Mouse (Mus musculus): ENCODE results near the gene Dscaml1. TPM values are rescaled to one million over a fixed set of nuclear protein-coding genes. Genes with fewer than 3 reads are reported as not detected.
A peak's percentile ranks its signal among the peaks of the same experiment; 100 is the strongest.

Gene Dscaml1
- polyA plus RNA-seq, 1 experiment from 2014 or later, result 8.4 TPM

- ATAC-seq, result no peak
- no peak overlapping the region for H3K4me3 ChIP-seq (replicated peaks)
- no peaks in the 10 kb centered on the region for H3K9me3 ChIP-seq
- no peak overlapping the region for H3K27ac ChIP-seq
- no peak overlapping the region for H3K9ac ChIP-seq (replicated peaks)
- H3K4me2 ChIP-seq (replicated peaks), result no peak overlapping the region
- H3K27me3 ChIP-seq, result 0 out of 2 replicates have a peak, but pooled peaks cover 2% of the 10 kb centered on the region
- 54% methylated on average over 1 of the region's 1 CpGs for WGBS
- peaks cover 32% of the 10 kb centered on the region for H3K36me3 ChIP-seq
- H3K4me1 ChIP-seq (replicated peaks), result no peaks in the 10 kb centered on the region
Observed at GRCm38 (mm10) chr9:45398336-45398735, 28.1 kb upstream of the Dscaml1 start.

GRCm38 (mm10) chr9:45399434-45399833 lies 27.0 kb upstream of the Dscaml1 start, which contains the start of gene Fxyd2:
Fxyd2 (plus strand) TSS chr9:45399669.
- no peaks in the 10 kb centered on the region for H3K9me3 ChIP-seq
- H3K4me1 ChIP-seq (replicated peaks), result no peaks in the 10 kb centered on the region
- H3K27me3 ChIP-seq, result 0 out of 2 replicates have a peak, but pooled peaks cover 2% of the 10 kb centered on the region
- ATAC-seq, result no peak
- no peak within 1 kb of the TSS for H3K9ac ChIP-seq (replicated peaks)
- H3K27ac ChIP-seq, result no peak within 1 kb of the TSS
- no peak within 1 kb of the TSS for H3K4me2 ChIP-seq (replicated peaks)
- H3K4me3 ChIP-seq (replicated peaks), result no peak within 1 kb of the TSS
- 77% methylated on average over 4 of the region's 4 CpGs for WGBS
- peaks cover 21% of the 10 kb centered on the region for H3K36me3 ChIP-seq

- no peak overlapping the region for H3K27ac ChIP-seq
- H3K4me3 ChIP-seq (replicated peaks), result no peak overlapping the region
- H3K4me2 ChIP-seq (replicated peaks), result no peak overlapping the region
- no peaks in the 10 kb centered on the region for H3K36me3 ChIP-seq
- no peak for ATAC-seq
- no peaks in the 10 kb centered on the region for H3K9me3 ChIP-seq
- no peaks in the 10 kb centered on the region for H3K4me1 ChIP-seq (replicated peaks)
- 0 out of 2 replicates have a peak, but pooled peaks cover 2% of the 10 kb centered on the region for H3K27me3 ChIP-seq
- H3K9ac ChIP-seq (replicated peaks), result no peak overlapping the region
- WGBS, result 49% methylated on average over 4 of the region's 4 CpGs
Observed at GRCm38 (mm10) chr9:45401851-45402250, 24.6 kb upstream of the Dscaml1 start.

GRCm38 (mm10) chr9:45402957-45403356 lies 23.5 kb upstream of the Dscaml1 start:
- Histone ChIP-seq H3K9ac (replicated peaks) (no peak overlapping the region), H3K9me3 (no peaks in the 10 kb centered on the region), H3K4me3 (replicated peaks) (no peak overlapping the region), H3K4me2 (replicated peaks) (no peak overlapping the region), H3K36me3 (no peaks in the 10 kb centered on the region), H3K4me1 (replicated peaks) (peaks cover 3% of the 10 kb centered on the region), H3K27ac (no peak overlapping the region), H3K27me3 (0 out of 2 replicates have a peak, but pooled peaks cover 2% of the 10 kb centered on the region)
- 50% methylated on average over 2 of the region's 2 CpGs for WGBS
- no peak for ATAC-seq

GRCm38 (mm10) chr9:45405694-45406093 lies 20.7 kb upstream of the Dscaml1 start:
- H3K4me1 ChIP-seq (replicated peaks), result peaks cover 9% of the 10 kb centered on the region
- H3K9me3 ChIP-seq, result no peaks in the 10 kb centered on the region
- H3K27ac ChIP-seq, result no peak overlapping the region
- no peak overlapping the region for H3K9ac ChIP-seq (replicated peaks)
- WGBS, result 81% methylated on average over 5 of the region's 5 CpGs
- no peak overlapping the region for H3K4me3 ChIP-seq (replicated peaks)
- no peaks in the 10 kb centered on the region for H3K36me3 ChIP-seq
- H3K27me3 ChIP-seq, result peaks cover 9% of the 10 kb centered on the region; the same call in 1 of the 2 replicates
- no peak overlapping the region for H3K4me2 ChIP-seq (replicated peaks)
- ATAC-seq, result no peak

- ATAC-seq, result no peak
- no peak overlapping the region for H3K9ac ChIP-seq (replicated peaks)
Observed at GRCm38 (mm10) chr9:45406808-45407207, 19.6 kb upstream of the Dscaml1 start.

GRCm38 (mm10) chr9:45407706-45408675 lies 18.4 kb upstream of the Dscaml1 start:
- peak overlapping the region; percentile 31 for H3K4me3 ChIP-seq (replicated peaks)
- H3K4me2 ChIP-seq (replicated peaks), result peak overlapping the region; percentile 51
- H3K27ac ChIP-seq, result no peak overlapping the region
- peaks cover 13% of the 10 kb centered on the region for H3K4me1 ChIP-seq (replicated peaks)
- H3K27me3 ChIP-seq, result peaks cover 11% of the 10 kb centered on the region; the same call in 1 of the 2 replicates
- H3K36me3 ChIP-seq, result no peaks in the 10 kb centered on the region
- WGBS, result 38% methylated on average over 33 of the region's 33 CpGs
- peak; percentile 58 for ATAC-seq
- no peak overlapping the region; the same call in 1 of the 2 replicates for H3K9ac ChIP-seq (replicated peaks)
- H3K9me3 ChIP-seq, result no peaks in the 10 kb centered on the region

More at GRCm38 (mm10) chr9:45406808-45407207, 19.6 kb upstream of the Dscaml1 start:
- H3K9me3 ChIP-seq, result no peaks in the 10 kb centered on the region
- H3K4me3 ChIP-seq (replicated peaks), result no peak overlapping the region
- no peak overlapping the region for H3K27ac ChIP-seq
- no peak overlapping the region for H3K4me2 ChIP-seq (replicated peaks)
- H3K36me3 ChIP-seq, result no peaks in the 10 kb centered on the region
- peaks cover 9% of the 10 kb centered on the region for H3K4me1 ChIP-seq (replicated peaks)
- peaks cover 10% of the 10 kb centered on the region; the same call in 1 of the 2 replicates for H3K27me3 ChIP-seq
- 75% methylated on average over 3 of the region's 3 CpGs for WGBS

GRCm38 (mm10) chr9:45410193-45410592 lies 16.2 kb upstream of the Dscaml1 start:
- 77% methylated on average over 5 of the region's 5 CpGs for WGBS
- Histone ChIP-seq H3K36me3 (no peaks in the 10 kb centered on the region), H3K4me1 (replicated peaks) (peaks cover 13% of the 10 kb centered on the region), H3K9ac (replicated peaks) (no peak overlapping the region; the same call in 1 of the 2 replicates), H3K27me3 (peaks cover 13% of the 10 kb centered on the region; the same call in 1 of the 2 replicates), H3K27ac (no peak overlapping the region), H3K4me2 (replicated peaks) (no peak overlapping the region), H3K9me3 (no peaks in the 10 kb centered on the region), H3K4me3 (replicated peaks) (no peak overlapping the region)
- ATAC-seq, result no peak

- no peak overlapping the region for H3K4me2 ChIP-seq (replicated peaks)
- peaks cover 13% of the 10 kb centered on the region for H3K4me1 ChIP-seq (replicated peaks)
- H3K27me3 ChIP-seq, result peaks cover 13% of the 10 kb centered on the region; the same call in 1 of the 2 replicates
- H3K27ac ChIP-seq, result no peak overlapping the region
- H3K4me3 ChIP-seq (replicated peaks), result no peak overlapping the region
- ATAC-seq, result no peak
- no peaks in the 10 kb centered on the region for H3K36me3 ChIP-seq
- H3K9ac ChIP-seq (replicated peaks), result no peak overlapping the region; the same call in 1 of the 2 replicates
- no peaks in the 10 kb centered on the region for H3K9me3 ChIP-seq
- 83% methylated on average over 2 of the region's 2 CpGs for WGBS
Observed at GRCm38 (mm10) chr9:45410614-45411013, 15.8 kb upstream of the Dscaml1 start.

GRCm38 (mm10) chr9:45411111-45411510 lies 15.3 kb upstream of the Dscaml1 start:
- H3K27me3 ChIP-seq, result peaks cover 13% of the 10 kb centered on the region; the same call in 1 of the 2 replicates
- ATAC-seq, result no peak
- no peak overlapping the region for H3K27ac ChIP-seq
- WGBS, result 85% methylated on average over 3 of the region's 3 CpGs
- peaks cover 13% of the 10 kb centered on the region for H3K4me1 ChIP-seq (replicated peaks)
- no peaks in the 10 kb centered on the region for H3K9me3 ChIP-seq
- no peaks in the 10 kb centered on the region for H3K36me3 ChIP-seq
- no peak overlapping the region for H3K4me3 ChIP-seq (replicated peaks)
- H3K4me2 ChIP-seq (replicated peaks), result no peak overlapping the region
- no peak overlapping the region for H3K9ac ChIP-seq (replicated peaks)

- Histone ChIP-seq H3K9me3 (no peaks in the 10 kb centered on the region), H3K36me3 (no peaks in the 10 kb centered on the region), H3K4me2 (replicated peaks) (peak overlapping the region; percentile 36), H3K27me3 (peaks cover 13% of the 10 kb centered on the region; the same call in 1 of the 2 replicates), H3K4me3 (replicated peaks) (no peak overlapping the region), H3K27ac (no peak overlapping the region), H3K9ac (replicated peaks) (peak overlapping the region; percentile 36; the same call in 1 of the 2 replicates), H3K4me1 (replicated peaks) (peaks cover 13% of the 10 kb centered on the region)
- peak; percentile 43 for ATAC-seq
- WGBS, result 23% methylated on average over 7 of the region's 7 CpGs
Observed at GRCm38 (mm10) chr9:45411803-45412202, 14.6 kb upstream of the Dscaml1 start.

GRCm38 (mm10) chr9:45412287-45412686 lies 14.1 kb upstream of the Dscaml1 start:
- peak; percentile 48 for ATAC-seq
- H3K4me3 ChIP-seq (replicated peaks), result no peak overlapping the region
- WGBS, result 9% methylated on average over 10 of the region's 10 CpGs
- no peak overlapping the region for H3K27ac ChIP-seq
- no peaks in the 10 kb centered on the region for H3K9me3 ChIP-seq
- peak overlapping the region; percentile 36 for H3K4me2 ChIP-seq (replicated peaks)
- H3K36me3 ChIP-seq, result no peaks in the 10 kb centered on the region
- peaks cover 13% of the 10 kb centered on the region for H3K4me1 ChIP-seq (replicated peaks)
- H3K27me3 ChIP-seq, result peaks cover 13% of the 10 kb centered on the region; the same call in 1 of the 2 replicates
- peak overlapping the region; percentile 36; the same call in 1 of the 2 replicates for H3K9ac ChIP-seq (replicated peaks)

All from midbrain, embryonic 13.5 days (tissue).